Mouse (Mus musculus) ES-Bruce4 (cell line): ENCODE data around the gene Ugt1a6b.

Experiments used
- CTCF ChIP-seq: IDR thresholded peaks from one replicate; pipeline ENCODE4 v1.8.1; 2011; ENCODE audit warnings: low read depth, low read length
- EP300 ChIP-seq: IDR thresholded peaks from 2 replicates; pipeline ENCODE4 v1.6.1; 2011; ENCODE audit warnings: low read depth, low read length; ENCODE audit not compliant: insufficient read depth
- POLR2A ChIP-seq: IDR thresholded peaks from one replicate; pipeline ENCODE4 v1.8.1; 2011; ENCODE audit warnings: low read length; ENCODE audit not compliant: insufficient read depth

DNA sequence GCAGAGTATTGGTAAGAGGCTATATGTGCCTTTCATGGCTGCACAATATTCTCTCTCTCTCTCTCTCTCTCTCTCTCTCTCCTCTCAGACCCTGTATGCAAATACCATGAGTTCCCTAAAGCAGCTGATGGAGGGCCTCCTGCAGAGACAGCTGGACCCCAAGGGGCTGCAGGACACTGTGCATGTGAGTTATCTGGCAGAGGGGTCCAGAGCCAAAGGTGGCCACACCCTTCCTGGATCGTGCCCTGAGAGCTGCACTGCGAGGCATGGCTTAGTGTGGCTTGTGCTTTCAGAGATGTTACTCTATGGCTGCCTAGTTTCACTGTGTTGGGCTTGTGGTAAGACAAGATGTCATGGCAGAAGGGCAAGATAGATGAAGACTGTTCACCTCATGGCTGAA lies 144.6 kb downstream of the Ugt1a6b start:
- TF ChIP-seq POLR2A = no peak
- TF ChIP-seq EP300 = no peak
- TF ChIP-seq CTCF = no peak
